Mouse (Mus musculus) spleen, adult 2 months (tissue): Measurements from ENCODE around the gene Zfp36l2.

Experiments used
- CTCF ChIP-seq: fragments of 200-500 bp; IDR thresholded peaks from 2 replicates; pipeline ENCODE4 v1.5.1; 2011; ENCODE audit warnings: mild to moderate bottlenecking, inconsistent platforms; ENCODE audit not compliant: insufficient read depth, insufficient read length, insufficient replicate concordance; ENCODE audit errors: extremely low read depth
- POLR2A ChIP-seq: fragments of 200-500 bp; IDR thresholded peaks from 2 replicates; pipeline ENCODE4 v1.6.1; 2011; ENCODE audit warnings: low read depth, low read length, inconsistent platforms

DNA sequence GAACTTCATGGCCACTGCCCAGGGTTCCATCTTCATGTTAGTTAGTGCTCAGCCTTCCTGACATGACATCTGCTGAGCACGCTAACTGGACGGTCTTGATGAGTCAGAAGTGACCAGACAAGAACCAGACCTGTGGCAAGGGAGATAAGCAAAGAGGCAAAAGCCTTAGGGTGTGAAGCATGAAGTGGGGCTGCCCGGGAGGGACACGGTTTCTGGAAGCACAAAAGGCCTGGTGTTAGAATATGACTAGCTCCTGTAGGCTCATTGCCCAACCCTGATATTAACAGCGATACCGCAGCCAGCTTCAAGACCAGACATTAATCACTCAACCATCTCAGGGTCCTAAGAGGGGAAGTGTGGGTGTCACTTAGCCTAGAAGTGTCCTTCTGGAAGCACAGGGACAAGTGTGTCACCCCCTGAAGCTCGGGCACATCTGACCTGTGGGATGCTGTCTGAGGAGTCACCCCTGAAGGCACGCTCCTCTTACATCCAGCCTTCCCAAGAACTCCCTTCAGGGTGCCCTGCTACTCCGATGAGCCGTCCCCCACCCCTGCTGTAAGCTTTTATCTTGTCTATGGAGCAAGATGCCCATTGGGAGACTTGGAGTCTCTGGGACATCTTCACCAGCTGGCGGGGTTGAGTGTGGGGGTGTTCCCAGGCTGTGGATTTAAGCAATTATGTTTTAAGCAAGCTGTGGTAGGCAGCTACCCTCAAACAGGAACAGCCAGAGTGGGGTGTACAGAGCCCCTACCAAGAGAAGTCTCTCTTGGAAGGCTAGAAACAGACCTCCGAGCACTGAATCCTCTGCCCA lies 34.6 kb downstream of the Zfp36l2 start:
- TF ChIP-seq CTCF (no peak), POLR2A (no peak)
